Mouse (Mus musculus): ENCODE results near the gene Ppp4c.
A peak's percentile ranks its signal among the peaks of the same experiment; 100 is the strongest.
"Not testable (repeated sequence)": the region's sequence is repeated elsewhere in the genome, so short reads cannot be mapped to it uniquely, and the experiment has no call there.

Ppp4c gene

DNA sequence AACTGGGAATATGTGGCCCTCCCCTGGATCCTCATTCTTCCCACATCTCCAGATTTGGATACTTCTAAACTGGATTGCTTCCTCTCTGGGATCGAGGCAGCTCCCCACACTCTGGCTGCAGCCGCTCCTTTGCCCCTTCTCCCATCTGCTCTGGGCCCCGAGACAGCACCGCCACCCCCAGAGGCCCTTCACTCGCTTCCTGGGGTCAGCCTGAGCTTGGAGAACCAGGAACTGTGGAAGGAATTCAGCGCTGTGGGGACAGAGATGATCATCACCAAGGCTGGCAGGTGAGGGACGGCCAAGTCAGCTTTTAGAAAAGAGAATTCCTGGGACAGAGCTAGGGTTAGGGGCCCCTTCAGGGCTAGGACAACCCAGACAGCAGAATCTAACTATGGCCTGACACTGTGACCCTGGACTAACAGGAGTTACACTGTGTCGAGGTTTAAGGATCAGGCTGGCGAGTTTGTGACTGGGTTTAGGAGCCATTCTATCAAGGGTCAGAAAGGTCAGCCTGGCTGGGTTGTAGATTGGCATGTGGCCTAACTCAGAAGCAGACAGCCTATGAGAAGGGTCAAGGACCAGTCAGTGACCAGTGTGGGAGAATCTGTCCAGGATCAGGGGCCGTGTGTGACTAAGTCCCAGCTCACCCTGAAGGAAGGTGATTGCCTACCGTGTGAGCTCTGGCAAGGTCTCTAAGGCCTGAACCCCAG is 10.5 kb downstream of the Ppp4c start:
- no peak for DNase-seq (ENCODE audit: low read depth)

DNA sequence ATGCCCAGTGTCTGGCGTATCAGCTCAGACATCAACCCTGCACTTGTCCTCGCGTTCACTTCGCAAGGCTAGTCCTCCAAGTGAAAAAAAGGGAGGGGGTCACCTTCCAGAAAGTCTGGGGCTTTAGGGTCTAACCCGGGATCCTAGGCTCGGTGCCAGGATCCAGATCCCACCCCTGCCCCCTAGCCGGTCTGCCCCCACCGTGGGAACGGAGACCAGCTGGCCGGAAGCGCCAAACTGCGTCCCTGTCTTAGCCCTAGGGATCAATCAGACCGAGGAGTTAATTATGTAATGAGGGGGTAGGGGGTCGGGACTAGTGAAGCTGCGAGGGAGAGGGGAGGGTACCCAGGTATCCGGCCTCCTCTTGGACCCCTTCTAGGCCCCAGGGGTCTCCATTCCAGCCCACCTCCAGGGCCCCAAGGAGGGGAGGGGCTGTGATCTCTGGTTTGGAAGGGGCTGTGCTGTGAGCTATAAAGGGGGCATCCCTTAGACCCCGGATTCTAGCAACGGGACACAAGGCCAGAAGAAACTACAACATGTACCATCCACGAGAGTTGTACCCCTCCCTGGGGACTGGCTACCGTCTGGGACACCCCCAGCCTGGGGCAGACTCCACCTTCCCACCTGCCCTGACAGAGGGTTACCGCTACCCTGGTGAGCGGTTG is 11.2 kb downstream of the Ppp4c start, which contains the start of gene Tbx6:
TSS of gene Tbx6 (plus strand) at position 513 of the 665 bp plus-strand sequence.
- DNase-seq (ENCODE audit: low read depth), result no peak

GRCm38 (mm10) chr7:126779983-126780970 is 12.0 kb downstream of the Ppp4c start:
- DNase-seq (ENCODE audit: low read depth), result no peak

- not testable (repeated sequence) for DNase-seq (ENCODE audit: low read depth)
These were observed 13.2 kb downstream of the Ppp4c start for GRCm38 (mm10) chr7:126779101-126779500.

GRCm38 (mm10) chr7:126778147-126778546 is 14.1 kb downstream of the Ppp4c start:
- no peak for DNase-seq (ENCODE audit: low read depth)

DNA sequence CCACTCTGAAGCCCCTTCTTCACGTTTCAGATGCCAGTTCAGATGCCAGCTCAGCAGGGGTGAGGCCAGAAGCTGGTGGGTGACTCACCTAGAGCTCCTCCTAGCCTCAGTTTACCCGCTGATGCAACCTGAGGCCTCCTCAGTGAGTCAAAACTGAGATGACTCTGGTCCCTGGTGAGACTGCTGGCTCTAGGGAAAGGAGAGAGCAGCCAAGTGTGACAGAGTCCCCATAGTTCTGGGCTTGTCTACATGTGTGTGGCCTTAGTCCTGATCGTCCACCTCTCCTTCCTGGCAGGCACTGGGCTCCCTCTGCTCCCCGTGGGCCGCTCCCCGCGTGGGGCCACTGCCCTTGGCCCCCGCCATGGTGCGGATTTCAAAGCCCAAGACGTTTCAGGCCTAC is 14.8 kb downstream of the Ppp4c start:
- DNase-seq (ENCODE audit: low read depth), result no peak

GRCm38 (mm10) chr7:126776598-126777057 is 15.7 kb downstream of the Ppp4c start, which contains the start of gene Ypel3:
TSS of gene Ypel3 (plus strand) at chr7:126776955.
- DNase-seq (ENCODE audit: low read depth), result peak; percentile 88

DNA sequence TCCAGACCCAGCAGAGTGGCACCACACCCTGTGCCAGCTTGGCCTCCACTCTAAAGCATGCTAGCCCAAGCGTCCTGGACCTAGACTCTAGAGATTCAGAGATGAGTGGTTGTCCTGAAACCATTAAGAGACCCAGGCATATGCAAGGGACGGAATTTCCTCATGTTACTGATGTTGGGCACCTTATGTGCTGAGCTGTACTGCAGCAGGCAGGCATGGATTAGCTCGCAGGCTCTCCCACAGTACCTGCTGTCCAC is 16.4 kb downstream of the Ppp4c start:
- DNase-seq (ENCODE audit: low read depth), result no peak

- no peak for DNase-seq (ENCODE audit: low read depth)
These were observed 16.9 kb downstream of the Ppp4c start for GRCm38 (mm10) chr7:126775185-126775977.

GRCm38 (mm10) chr7:126774463-126774862 is 17.8 kb downstream of the Ppp4c start:
- DNase-seq (ENCODE audit: low read depth), result no peak

DNA sequence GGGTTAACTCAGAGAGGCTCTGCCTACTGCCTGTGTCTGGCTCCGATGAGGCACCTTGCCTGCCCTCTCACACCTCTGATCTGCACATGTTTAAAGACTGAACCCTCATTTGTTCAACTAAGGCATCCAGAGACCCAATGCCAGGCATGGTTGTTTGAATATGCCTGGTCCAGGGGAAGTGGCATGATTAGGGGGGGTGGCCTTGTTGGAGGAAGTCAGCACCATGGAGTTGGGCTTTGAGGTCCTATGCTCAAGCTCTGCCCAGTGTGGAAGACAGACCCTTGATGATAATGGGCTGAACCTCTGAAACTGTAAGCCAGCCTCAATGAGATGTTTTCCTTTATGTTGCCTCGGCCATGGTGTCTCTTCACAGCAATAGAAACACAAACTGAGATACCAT is 18.9 kb downstream of the Ppp4c start:
- DNase-seq (ENCODE audit: low read depth), result no peak

- no peak for DNase-seq (ENCODE audit: low read depth)
These were observed 21.5 kb downstream of the Ppp4c start for GRCm38 (mm10) chr7:126770784-126771183.

GRCm38 (mm10) chr7:126767001-126767400 is 25.3 kb downstream of the Ppp4c start:
- DNase-seq (ENCODE audit: low read depth), result no peak

- DNase-seq (ENCODE audit: low read depth), result no peak
These were observed 26.1 kb downstream of the Ppp4c start, which contains the start of gene Gdpd3 for GRCm38 (mm10) chr7:126766201-126766600. TSS of gene Gdpd3 (plus strand) at chr7:126766334.

DNA sequence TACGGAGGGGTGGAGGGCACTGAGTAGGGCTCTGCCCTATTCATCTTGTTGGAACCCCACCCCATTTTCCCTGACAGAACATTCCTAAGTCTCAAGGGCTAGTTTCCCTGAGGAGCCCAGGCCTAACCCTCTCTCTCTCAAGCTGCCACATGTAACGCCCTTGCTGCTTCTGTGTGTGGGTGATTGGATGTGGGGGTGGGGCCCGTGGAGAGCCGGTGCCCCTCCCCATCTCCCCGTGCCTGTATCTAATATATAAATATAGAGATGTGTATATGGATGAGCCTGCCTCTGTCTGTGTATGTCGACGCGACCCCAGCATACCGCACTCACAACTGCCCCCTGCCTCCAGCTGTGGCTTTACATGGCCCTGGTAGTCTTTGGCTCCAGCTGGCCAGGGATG is 26.8 kb downstream of the Ppp4c start:
- DNase-seq (ENCODE audit: low read depth), result no peak

GRCm38 (mm10) chr7:126762471-126763008 is 29.8 kb downstream of the Ppp4c start:
- no peak for DNase-seq (ENCODE audit: low read depth)

- DNase-seq (ENCODE audit: low read depth), result no peak
These were observed 30.7 kb downstream of the Ppp4c start for GRCm38 (mm10) chr7:126761529-126762067.

- peak; percentile 68 for DNase-seq (ENCODE audit: low read depth)
These were observed 31.3 kb downstream of the Ppp4c start for GRCm38 (mm10) chr7:126760956-126761355.

GRCm38 (mm10) chr7:126760391-126760802 is 31.9 kb downstream of the Ppp4c start:
- peak; percentile 78 for DNase-seq (ENCODE audit: low read depth)

- DNase-seq (ENCODE audit: low read depth), result no peak
These were observed 32.5 kb downstream of the Ppp4c start for GRCm38 (mm10) chr7:126759672-126760390.

All from fibroblast of lung, adult 2 months (primary cell).